Mouse (Mus musculus) myocyte (in vitro differentiated cells): ENCODE measurements around the gene BC053393.

ENCODE experiments used
- CEBPB ChIP-seq: IDR thresholded peaks from 2 replicates; pipeline ENCODE4 v1.6.1; 2011; ENCODE audit warnings: mild to moderate bottlenecking, moderate library complexity; ENCODE audit not compliant: poor library complexity, insufficient read depth, severe bottlenecking
- E2F4 ChIP-seq: IDR thresholded peaks from one replicate; pipeline ENCODE4 v1.6.1; 2011; ENCODE audit warnings: mild to moderate bottlenecking, control low read depth, moderate library complexity; ENCODE audit not compliant: insufficient read depth
- MAX ChIP-seq: IDR thresholded peaks from one replicate; pipeline ENCODE4 v1.6.1; 2011; ENCODE audit warnings: low read depth, mild to moderate bottlenecking, control low read depth
- MYOD1 ChIP-seq, 3 experiments: IDR thresholded peaks; one replicate each; pipeline ENCODE4 v1.6.1; 2011; ENCODE audit warnings: control low read depth in 2 of 3, low read depth in 2 of 3, mild to moderate bottlenecking in 2 of 3, moderate library complexity in 1 of 3; ENCODE audit not compliant: insufficient read length in 2 of 3, control insufficient read depth in 1 of 3
- MYOG ChIP-seq, 3 experiments: IDR thresholded peaks; one replicate each; pipeline ENCODE4 v1.6.1; 2011; ENCODE audit warnings: control low read depth in 2 of 3, low read depth in 2 of 3, mild to moderate bottlenecking in 2 of 3; ENCODE audit not compliant: insufficient read length in 2 of 3, control insufficient read depth in 1 of 3, insufficient read depth in 1 of 3
- POLR2A ChIP-seq: IDR thresholded peaks from one replicate; pipeline ENCODE4 v1.6.1; 2011; ENCODE audit warnings: low read depth, mild to moderate bottlenecking, control low read depth, moderate library complexity; ENCODE audit not compliant: insufficient read length
- TCF12 ChIP-seq: IDR thresholded peaks from one replicate; pipeline ENCODE4 v1.6.1; 2011; ENCODE audit warnings: mild to moderate bottlenecking, control low read depth; ENCODE audit not compliant: poor library complexity, insufficient read depth, severe bottlenecking
- USF1 ChIP-seq: IDR thresholded peaks from one replicate; pipeline ENCODE4 v1.6.1; 2011; ENCODE audit warnings: low read depth, mild to moderate bottlenecking, control low read depth, moderate library complexity

DNA sequence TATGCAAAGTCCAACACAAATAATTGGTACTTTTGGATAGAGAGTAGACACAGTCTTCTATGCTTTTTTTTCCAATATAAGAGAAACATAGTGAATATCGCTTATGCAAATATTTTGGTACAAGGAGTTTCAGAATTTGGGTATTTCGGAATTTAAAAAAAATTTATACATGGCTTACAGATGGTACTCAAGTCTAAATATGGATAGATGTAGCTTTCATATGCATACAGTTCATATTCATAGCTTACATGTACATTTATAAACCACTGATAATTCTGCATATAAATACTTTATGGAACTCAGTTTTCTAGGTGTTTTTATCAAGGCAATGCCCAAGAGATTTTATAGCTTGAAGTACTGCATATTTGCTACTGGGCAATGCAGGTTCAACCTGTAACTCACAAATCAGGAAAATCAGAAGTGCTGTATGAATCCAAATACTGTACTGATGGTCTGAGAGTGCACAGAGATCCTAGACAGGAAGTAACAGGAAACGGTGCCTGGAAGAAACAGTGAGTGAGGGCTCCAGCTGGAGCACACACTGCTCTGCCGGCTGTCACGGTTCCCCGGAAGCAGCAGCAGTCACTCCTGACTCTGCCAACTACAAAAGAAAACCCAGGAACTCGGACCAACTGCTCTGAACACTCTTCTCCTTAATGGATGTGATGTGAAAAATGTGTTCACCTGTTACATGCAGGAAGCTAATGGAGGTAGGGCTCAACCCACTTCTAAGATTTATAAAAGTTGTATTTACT, 49.3 kb downstream of the BC053393 start:
- TF ChIP-seq USF1 (no peak), POLR2A (no peak), E2F4 (no peak), MAX (no peak), MYOG (IDR thresholded peaks at IDR 0.05; ENCODE audit: control insufficient read depth in 1 of 3, insufficient read depth in 1 of 3, insufficient read length in 2 of 3, low read depth in 2 of 3) (no peak), TCF12 (no peak), MYOD1 (IDR thresholded peaks at IDR 0.05; ENCODE audit: control insufficient read depth in 1 of 3, insufficient read length in 2 of 3, low read depth in 2 of 3) (no peak), CEBPB (no peak)
